Mouse (Mus musculus) small intestine, adult 2 months (tissue): Measurements from ENCODE around the gene Rasd2.

Experiments used
- CTCF ChIP-seq: fragments of 200-500 bp; IDR thresholded peaks from 2 replicates; pipeline ENCODE4 v1.5.1; 2012; ENCODE audit warnings: low read depth, mild to moderate bottlenecking, control low read depth, inconsistent platforms, low read length, moderate library complexity, mixed read lengths; ENCODE audit not compliant: insufficient replicate concordance, insufficient read length; ENCODE audit errors: extremely low read depth
- POLR2A ChIP-seq: fragments of 200-500 bp; IDR thresholded peaks from 2 replicates; pipeline ENCODE4 v1.6.1; 2012; ENCODE audit warnings: low read depth, mild to moderate bottlenecking, control low read depth, inconsistent platforms, low read length, moderate library complexity

DNA sequence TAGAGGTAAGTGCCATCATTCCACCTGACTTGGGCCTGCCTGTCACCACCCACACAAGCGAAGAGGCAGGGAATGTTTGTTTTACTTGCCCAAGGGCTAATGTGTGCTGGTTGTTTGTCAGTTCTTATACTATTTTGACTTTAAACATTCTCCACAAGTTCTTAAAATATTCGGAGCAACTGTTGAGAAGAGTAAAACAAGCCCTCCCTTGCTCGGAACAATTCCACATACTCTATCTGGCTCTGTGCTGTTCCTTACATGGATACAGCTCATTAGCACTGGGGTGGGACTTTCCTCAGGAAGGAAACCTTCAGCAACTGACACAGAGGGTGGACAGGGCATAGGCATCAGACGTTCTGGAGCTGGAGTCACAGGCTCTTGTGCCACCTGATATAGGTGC, 15.9 kb upstream of the Rasd2 start:
- no peak for TF ChIP-seq CTCF
- no peak for TF ChIP-seq POLR2A
